Mouse (Mus musculus) heart, embryonic 12.5 days (tissue): ENCODE results near the gene Hic1. TPM values are rescaled to one million over a fixed set of nuclear protein-coding genes. Genes with fewer than 3 reads are reported as not detected.
A peak's percentile ranks its signal among the peaks of the same experiment; 100 is the strongest.

Experiments
- ATAC-seq: fragments of 200-750 bp; cut with Nextera tagmentation; 2 replicates; pipeline ENCODE4 v1.8.0; 2017; ENCODE audit warnings: moderate TSS enrichment, moderate library complexity; ENCODE audit not compliant: insufficient number of reproducible peaks, low FRiP score
- H3K27ac ChIP-seq: fragments of 300-500 bp; sonication (generic); 2 replicates; pipeline ENCODE4 v1.5.1; 2016; ENCODE audit warnings: mild to moderate bottlenecking, moderate library complexity; ENCODE audit not compliant: poor library complexity, severe bottlenecking
- H3K27me3 ChIP-seq: fragments of 300-500 bp; sonication (generic); replicated peaks from 2 replicates; pipeline ENCODE4 v1.6.1; 2016; ENCODE audit warnings: mild to moderate bottlenecking, moderate library complexity
- H3K36me3 ChIP-seq: fragments of 300-500 bp; sonication (generic); 2 replicates; pipeline ENCODE4 v1.6.1; 2016; ENCODE audit warnings: mild to moderate bottlenecking, moderate library complexity
- H3K4me1 ChIP-seq: fragments of 300-500 bp; sonication (generic); replicated peaks from 2 replicates; pipeline ENCODE4 v1.6.1; 2016; ENCODE audit warnings: mild to moderate bottlenecking
- H3K4me2 ChIP-seq: fragments of 300-500 bp; sonication (generic); 2 replicates; pipeline ENCODE4 v1.6.1; 2016; ENCODE audit warnings: mild to moderate bottlenecking, moderate library complexity
- H3K4me3 ChIP-seq: fragments of 300-500 bp; sonication (generic); 2 replicates; pipeline ENCODE4 v1.5.1; 2016; ENCODE audit warnings: mild to moderate bottlenecking
- H3K9ac ChIP-seq: fragments of 300-500 bp; sonication (generic); 2 replicates; pipeline ENCODE4 v1.6.1; 2016; ENCODE audit warnings: mild to moderate bottlenecking, moderate library complexity
- H3K9me3 ChIP-seq: fragments of 300-500 bp; sonication (generic); replicated peaks from 2 replicates; pipeline ENCODE4 v1.6.1; 2016; ENCODE audit warnings: mild to moderate bottlenecking, moderate library complexity
- WGBS: fragments of 180-500 bp; shearing (Covaris S2); methylation state at CpG from one replicate; pipeline ENCODE4 v1.1.7; 2016; 5-methylcytosine and 5-hydroxymethylcytosine counted together
- polyA plus RNA-seq: library from polyadenylated mRNA; unstranded; fragments of >200 nt; fragmentation: Nextera tagmentation; extraction: Ambion mirVana; gene quantifications from 2 replicates; pipeline ENCODE4 v1.2.1, GENCODE M21; 2016

The Hic1 gene
- polyA plus RNA-seq, 1 experiment from 2014 or later, result 13.8 TPM

GRCm38 (mm10) chr11:75192336-75193214, 23.3 kb upstream of the Hic1 start:
- peak overlapping the region; percentile 80 for H3K9ac ChIP-seq
- peaks cover 67% of the 10 kb centered on the region for H3K4me1 ChIP-seq
- H3K4me2 ChIP-seq, result peak overlapping the region; percentile 87
- H3K9me3 ChIP-seq, result no peaks in the 10 kb centered on the region
- no peaks in the 10 kb centered on the region for H3K36me3 ChIP-seq
- 23% methylated on average over 13 of the region's 13 CpGs for WGBS
- H3K27ac ChIP-seq, result peak overlapping the region; percentile 84
- peaks cover 42% of the 10 kb centered on the region for H3K27me3 ChIP-seq
- peak overlapping the region; percentile 71 for H3K4me3 ChIP-seq
- ATAC-seq, result peak; percentile 37; the same call in 1 of the 2 replicates

GRCm38 (mm10) chr11:75191841-75192240, 22.5 kb upstream of the Hic1 start:
- Histone ChIP-seq H3K9ac (no peak overlapping the region), H3K9me3 (no peaks in the 10 kb centered on the region), H3K4me3 (no peak overlapping the region), H3K4me1 (peaks cover 63% of the 10 kb centered on the region), H3K27me3 (peaks cover 37% of the 10 kb centered on the region), H3K4me2 (0 out of 2 replicates have a peak overlapping the region, but pooled peaks have one; percentile 6), H3K27ac (no peak overlapping the region; the same call in 1 of the 2 replicates), H3K36me3 (no peaks in the 10 kb centered on the region)
- WGBS, result 55% methylated on average over 6 of the region's 6 CpGs
- ATAC-seq, result no peak

- H3K9ac ChIP-seq, result peak within 1 kb of the TSS; percentile 79
- H3K36me3 ChIP-seq, result no peaks in the 10 kb centered on the region
- H3K27ac ChIP-seq, result peak within 1 kb of the TSS; percentile 17
- H3K27me3 ChIP-seq, result peaks cover 28% of the 10 kb centered on the region
- no peaks in the 10 kb centered on the region for H3K9me3 ChIP-seq
- no peak for ATAC-seq
- H3K4me1 ChIP-seq, result peaks cover 55% of the 10 kb centered on the region
- WGBS, result 50% methylated on average over 5 of the region's 5 CpGs
- peak within 1 kb of the TSS; percentile 87 for H3K4me3 ChIP-seq
- peak within 1 kb of the TSS; percentile 93 for H3K4me2 ChIP-seq
These were observed 21.7 kb upstream of the Hic1 start, which contains the start of gene Dph1 for GRCm38 (mm10) chr11:75190905-75191441. Gene Dph1 (minus strand): TSS chr11:75191241.

GRCm38 (mm10) chr11:75190371-75190724, 21.0 kb upstream of the Hic1 start:
- peak overlapping the region; percentile 79 for H3K9ac ChIP-seq
- H3K27ac ChIP-seq, result peak overlapping the region; percentile 17
- H3K4me3 ChIP-seq, result peak overlapping the region; percentile 87
- WGBS, result under 1% methylated on average over 24 of the region's 24 CpGs
- ATAC-seq, result peak; percentile 68; the same call in 1 of the 2 replicates
- H3K36me3 ChIP-seq, result peaks cover 4% of the 10 kb centered on the region; the same call in 1 of the 2 replicates
- H3K4me1 ChIP-seq, result peaks cover 49% of the 10 kb centered on the region
- no peaks in the 10 kb centered on the region for H3K9me3 ChIP-seq
- peak overlapping the region; percentile 93 for H3K4me2 ChIP-seq
- H3K27me3 ChIP-seq, result peaks cover 22% of the 10 kb centered on the region

GRCm38 (mm10) chr11:75189713-75190370, 20.5 kb upstream of the Hic1 start:
- peak; percentile 22; the same call in 1 of the 2 replicates for ATAC-seq

GRCm38 (mm10) chr11:75184986-75185385, 15.7 kb upstream of the Hic1 start:
- H3K36me3 ChIP-seq, result peaks cover 49% of the 10 kb centered on the region
- no peaks in the 10 kb centered on the region for H3K9me3 ChIP-seq
- peaks cover 10% of the 10 kb centered on the region for H3K4me1 ChIP-seq
- no peak overlapping the region for H3K4me2 ChIP-seq
- H3K27me3 ChIP-seq, result no peaks in the 10 kb centered on the region
- H3K9ac ChIP-seq, result no peak overlapping the region
- 84% methylated on average over 1 of the region's 2 CpGs for WGBS
- H3K4me3 ChIP-seq, result no peak overlapping the region
- ATAC-seq, result no peak
- no peak overlapping the region for H3K27ac ChIP-seq

More at GRCm38 (mm10) chr11:75189713-75190370, 20.5 kb upstream of the Hic1 start:
- H3K36me3 ChIP-seq, result peaks cover 6% of the 10 kb centered on the region
- no peaks in the 10 kb centered on the region for H3K9me3 ChIP-seq
- under 1% methylated on average over 22 of the region's 22 CpGs for WGBS
- peak overlapping the region; percentile 17 for H3K27ac ChIP-seq
- H3K4me3 ChIP-seq, result peak overlapping the region; percentile 87
- H3K4me1 ChIP-seq, result peaks cover 44% of the 10 kb centered on the region
- H3K27me3 ChIP-seq, result peaks cover 17% of the 10 kb centered on the region
- peak overlapping the region; percentile 93 for H3K4me2 ChIP-seq
- H3K9ac ChIP-seq, result peak overlapping the region; percentile 79

GRCm38 (mm10) chr11:75184573-75184972, 15.3 kb upstream of the Hic1 start:
- H3K27ac ChIP-seq, result no peak overlapping the region
- peaks cover 9% of the 10 kb centered on the region for H3K4me1 ChIP-seq
- no peak overlapping the region for H3K9ac ChIP-seq
- H3K4me3 ChIP-seq, result no peak overlapping the region
- no peak overlapping the region for H3K4me2 ChIP-seq
- no peak for ATAC-seq
- H3K27me3 ChIP-seq, result no peaks in the 10 kb centered on the region
- 85% methylated on average over 5 of the region's 5 CpGs for WGBS
- no peaks in the 10 kb centered on the region for H3K9me3 ChIP-seq
- peaks cover 49% of the 10 kb centered on the region for H3K36me3 ChIP-seq

GRCm38 (mm10) chr11:75183917-75184570, 14.7 kb upstream of the Hic1 start:
- ATAC-seq, result no peak
- Histone ChIP-seq H3K4me2 (no peak overlapping the region), H3K9ac (no peak overlapping the region), H3K9me3 (no peaks in the 10 kb centered on the region), H3K36me3 (peaks cover 49% of the 10 kb centered on the region), H3K27ac (no peak overlapping the region), H3K4me1 (peaks cover 8% of the 10 kb centered on the region), H3K4me3 (no peak overlapping the region), H3K27me3 (no peaks in the 10 kb centered on the region)
- 77% methylated on average over 2 of the region's 2 CpGs for WGBS

- Histone ChIP-seq H3K4me1 (peaks cover 19% of the 10 kb centered on the region), H3K27me3 (no peaks in the 10 kb centered on the region), H3K36me3 (peaks cover 47% of the 10 kb centered on the region), H3K9ac (peak within 1 kb of the TSS; percentile 82), H3K27ac (peak within 1 kb of the TSS; percentile 48; the same call in 1 of the 2 replicates), H3K4me2 (peak within 1 kb of the TSS; percentile 76), H3K4me3 (peak within 1 kb of the TSS; percentile 73), H3K9me3 (no peaks in the 10 kb centered on the region)
- ATAC-seq, result peak; percentile 91
- under 1% methylated on average over 32 of the region's 33 CpGs for WGBS
These were observed 9.4 kb upstream of the Hic1 start, which contains the start of gene Ovca2 for GRCm38 (mm10) chr11:75178672-75179208. Gene Ovca2 (minus strand): TSS chr11:75178835.

GRCm38 (mm10) chr11:75178011-75178410, 8.7 kb upstream of the Hic1 start:
- Histone ChIP-seq H3K9me3 (no peaks in the 10 kb centered on the region), H3K4me1 (peaks cover 24% of the 10 kb centered on the region), H3K27me3 (peaks cover 5% of the 10 kb centered on the region), H3K36me3 (peaks cover 39% of the 10 kb centered on the region), H3K4me3 (peak overlapping the region; percentile 73), H3K9ac (peak overlapping the region; percentile 82), H3K27ac (no peak overlapping the region), H3K4me2 (peak overlapping the region; percentile 76)
- ATAC-seq, result no peak
- WGBS, result 51% methylated on average over 12 of the region's 12 CpGs
